Mouse (Mus musculus): ENCODE measurements around the gene Olfr340.
"Not testable (repeated sequence)": the region's sequence is repeated elsewhere in the genome, so short reads cannot be mapped to it uniquely, and the experiment has no call there.

The Olfr340 gene

GRCm38 (mm10) chr2:36452287-36452686, at the start of gene Olfr340:
Olfr340 (plus strand) TSS chr2:36452587.
- DNase-seq (ENCODE audit: low spot score) = no peak

DNA sequence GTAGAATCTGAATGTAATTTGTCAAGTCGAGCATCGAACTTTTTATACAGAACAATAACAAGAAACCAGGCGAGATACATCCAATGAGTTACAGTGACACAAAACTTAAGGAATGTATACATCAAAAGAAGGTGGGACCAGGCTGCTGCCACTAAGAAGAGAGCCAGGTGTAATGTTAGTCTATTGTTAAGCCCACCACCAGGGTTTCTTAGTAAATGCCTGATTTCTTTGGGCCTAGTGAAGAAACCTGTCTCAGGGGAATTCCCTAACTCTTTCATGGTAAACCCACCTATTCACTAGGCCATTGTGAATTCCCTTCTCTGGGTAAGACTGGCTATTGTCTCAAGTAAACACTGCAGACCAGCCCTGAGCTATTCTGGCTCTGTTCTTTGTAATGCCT, 37.2 kb upstream of the Olfr340 start:
- not testable (repeated sequence) for DNase-seq (ENCODE audit: low spot score)

DNA sequence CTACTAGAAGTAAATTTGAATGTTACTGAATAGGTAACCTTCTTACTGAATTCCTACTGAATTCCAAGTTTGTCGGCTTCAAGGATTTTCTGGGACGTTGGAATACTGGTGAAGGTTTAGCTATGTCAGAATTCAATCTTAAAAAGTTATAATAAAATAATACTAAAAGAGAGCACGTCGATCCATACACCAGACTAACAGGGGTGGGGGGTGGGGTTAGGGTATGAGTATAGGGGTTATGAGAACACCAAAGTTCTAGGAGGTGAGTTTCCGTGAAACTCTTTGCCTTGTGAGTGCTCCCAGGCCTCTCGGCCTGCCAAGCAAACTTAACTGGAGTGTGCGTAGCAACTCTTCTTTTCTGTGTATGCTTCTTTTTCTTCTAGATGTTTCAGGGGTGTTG, 36.8 kb upstream of the Olfr340 start:
- not testable (repeated sequence) for DNase-seq (ENCODE audit: low spot score)

- DNase-seq (ENCODE audit: low spot score) = no peak
These were observed 33.7 kb upstream of the Olfr340 start, which contains the start of gene Olfr339 for GRCm38 (mm10) chr2:36418647-36419046. Olfr339 (plus strand) TSS chr2:36418947.

DNA sequence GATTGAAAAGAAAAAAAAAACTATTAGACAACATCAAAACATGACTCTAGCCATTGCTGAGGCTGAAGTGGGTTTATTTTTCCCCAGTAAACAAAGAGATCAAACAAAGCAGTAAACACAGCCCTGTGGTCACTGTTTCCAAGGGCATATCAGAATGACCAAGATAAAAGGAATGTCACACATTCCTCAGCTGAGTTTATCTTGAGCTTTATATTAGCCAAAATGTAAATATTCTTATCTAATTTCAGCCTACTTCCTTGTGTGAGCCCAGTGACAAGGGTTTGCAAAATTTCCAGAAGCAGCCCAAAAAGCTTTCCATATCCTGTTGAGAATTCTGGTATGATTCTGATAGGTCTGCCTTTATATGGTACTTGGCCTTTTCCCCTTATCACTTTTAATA, 21.2 kb downstream of the Olfr340 start:
- no peak for DNase-seq (ENCODE audit: low spot score)

GRCm38 (mm10) chr2:36482368-36482767, 30.0 kb downstream of the Olfr340 start, which contains the start of gene Olfr341:
Olfr341 (minus strand) TSS chr2:36482468.
- no peak for DNase-seq (ENCODE audit: low spot score)
